Mouse (Mus musculus) c-Kit-positive CD71-negative TER-119-negative erythroid progenitor cells, embryonic 14.5 days (primary cell): ENCODE measurements at regions not wholly inside any gene's neighbourhood (a gene's known extent, or its start where the extent isn't known, plus 50 kb on each side); places are given as distances from the start of the nearest gene placed in this dataset.

Source experiments
- DNase-seq: peaks from one replicate; pipeline ENCODE4 v3.0.0-alpha.2; 2013; ENCODE audit warnings: low read depth

DNA sequence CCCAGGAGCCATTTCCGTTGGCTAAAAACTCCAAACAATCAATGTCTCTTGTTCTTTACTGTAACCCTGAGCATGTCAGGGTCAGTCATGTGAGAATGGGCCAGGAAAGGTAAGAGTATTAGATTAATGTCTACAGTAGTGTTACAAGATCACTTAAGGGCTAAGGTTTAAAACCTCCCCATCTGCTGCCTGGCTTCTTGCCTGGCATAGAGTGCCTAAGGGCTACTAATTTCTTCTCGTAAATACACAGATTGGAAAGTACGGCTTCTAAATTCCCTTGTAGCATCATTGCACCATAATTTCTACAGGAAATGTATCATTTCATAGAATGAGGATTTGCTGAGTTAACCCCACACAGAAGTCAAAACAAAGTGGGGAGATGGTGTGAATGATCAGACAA, 281.0 kb downstream of the Col12a1 start:
- no peak for DNase-seq

DNA sequence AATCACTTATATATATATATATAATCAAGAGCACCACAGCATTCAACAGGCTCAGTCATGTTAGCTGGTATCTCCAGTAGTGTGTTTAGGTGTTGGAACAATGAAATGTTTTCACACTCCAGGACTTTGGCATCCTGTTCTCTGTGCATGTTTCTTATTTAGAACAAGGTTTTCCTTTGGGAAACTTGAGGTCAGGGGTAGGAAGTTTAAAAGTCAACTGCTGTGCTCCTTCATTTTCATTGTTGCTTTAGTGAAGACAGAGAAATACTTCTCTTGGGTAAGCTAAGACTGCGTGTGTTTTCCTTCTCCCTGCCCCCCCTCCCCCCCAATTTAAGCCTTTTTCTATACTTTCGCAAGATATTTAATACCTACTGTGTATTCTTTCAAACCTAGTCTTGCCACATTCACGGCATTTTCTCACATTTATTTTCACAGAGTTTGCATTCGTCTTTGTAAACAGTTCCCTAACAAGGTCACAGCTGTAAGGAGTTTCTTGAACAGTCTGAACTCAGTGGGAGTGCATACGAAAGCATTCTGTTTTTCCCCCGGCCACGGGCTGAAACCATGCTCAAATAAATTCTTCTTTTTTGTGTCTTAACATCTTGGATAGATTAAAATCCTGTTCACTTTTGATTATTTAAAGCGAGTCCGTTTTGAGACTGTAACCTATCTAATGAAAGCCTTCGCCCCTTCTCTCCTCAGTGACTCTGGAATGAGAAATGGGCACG, 279.2 kb downstream of the Col12a1 start:
- DNase-seq: no peak

DNA sequence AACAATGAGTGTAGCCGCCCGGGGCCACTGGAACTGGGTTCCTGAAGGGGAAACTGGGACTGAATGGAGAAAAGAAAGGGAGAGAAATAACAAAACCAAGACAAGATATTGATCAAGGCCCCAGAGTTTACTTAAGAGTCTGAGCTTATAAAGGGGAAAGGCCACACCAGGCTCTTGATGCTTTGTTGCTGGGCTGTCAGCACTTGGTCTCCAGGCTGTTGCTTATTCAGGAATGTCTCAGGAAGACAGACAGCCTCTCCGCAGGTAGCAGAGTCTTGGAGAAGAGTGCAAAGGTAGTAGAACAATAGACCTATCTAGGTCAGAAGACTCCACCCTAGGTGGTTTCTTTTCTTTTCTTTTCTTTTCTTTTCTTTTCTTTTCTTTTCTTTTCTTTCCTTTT, 263.4 kb downstream of the Col12a1 start:
- no peak for DNase-seq

- no peak for DNase-seq
These were observed 239.5 kb downstream of the Col12a1 start for GRCm38 (mm10) chr9:79479118-79479517.

DNA sequence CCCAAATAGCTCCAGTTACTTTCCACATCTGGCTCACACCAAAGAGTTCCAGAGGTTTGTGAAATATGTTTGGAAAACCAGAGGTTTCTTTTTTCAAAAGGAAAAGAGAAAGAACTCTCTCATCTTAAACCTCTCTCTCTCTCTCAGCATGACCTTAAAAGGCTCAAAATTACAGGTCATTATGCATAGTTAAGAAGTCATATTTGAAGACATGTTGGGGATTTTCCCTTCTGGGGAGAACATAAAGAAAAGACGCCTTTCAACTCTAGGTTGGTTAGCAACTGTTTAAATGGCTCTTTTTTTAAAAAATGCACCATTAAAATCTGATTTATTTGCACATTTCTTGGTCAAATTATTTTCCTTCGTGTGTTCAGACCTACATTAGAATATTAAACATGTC, 218.4 kb downstream of the Col12a1 start:
- DNase-seq: no peak

DNA sequence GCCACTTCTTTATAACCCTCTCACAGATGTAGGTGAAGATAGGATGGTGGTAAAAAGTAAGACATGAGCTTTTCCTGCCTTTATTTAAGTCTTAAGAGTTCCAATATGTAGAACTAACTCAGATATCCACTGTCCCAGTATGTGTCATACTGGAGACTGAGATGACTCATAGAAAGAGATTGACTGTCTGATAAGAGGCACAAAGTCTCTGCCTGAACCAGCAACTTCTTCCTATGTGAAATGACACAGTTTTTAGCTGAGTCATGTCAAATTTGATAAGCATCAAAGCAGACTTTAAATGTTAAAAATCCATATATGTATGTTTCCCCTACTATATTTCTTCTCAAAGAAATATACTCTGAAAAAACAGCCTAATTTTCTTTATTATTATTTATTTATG, 216.6 kb downstream of the Col12a1 start:
- peak; percentile 5 for DNase-seq

DNA sequence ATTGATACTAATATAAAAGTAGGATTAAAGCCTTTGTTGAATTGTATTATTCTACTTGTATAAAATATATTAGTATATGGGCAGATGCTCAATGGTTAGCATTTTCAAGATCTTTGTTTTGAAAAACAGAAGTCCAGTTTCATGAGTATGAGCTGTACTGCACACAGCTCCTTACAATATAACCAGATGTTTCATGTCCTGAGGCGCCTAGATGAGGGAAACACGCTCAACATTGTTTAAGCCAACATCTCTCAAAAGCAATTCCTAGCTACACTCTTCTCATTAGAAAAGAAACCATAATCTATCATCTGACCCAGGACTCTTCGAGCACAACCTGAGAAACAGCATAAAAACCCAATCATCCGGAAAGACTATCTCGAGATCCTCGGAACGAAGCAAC, 202.2 kb downstream of the Col12a1 start:
- DNase-seq: no peak

GRCm38 (mm10) chr9:79517461-79517860, 201.2 kb downstream of the Col12a1 start:
- DNase-seq: no peak

DNA sequence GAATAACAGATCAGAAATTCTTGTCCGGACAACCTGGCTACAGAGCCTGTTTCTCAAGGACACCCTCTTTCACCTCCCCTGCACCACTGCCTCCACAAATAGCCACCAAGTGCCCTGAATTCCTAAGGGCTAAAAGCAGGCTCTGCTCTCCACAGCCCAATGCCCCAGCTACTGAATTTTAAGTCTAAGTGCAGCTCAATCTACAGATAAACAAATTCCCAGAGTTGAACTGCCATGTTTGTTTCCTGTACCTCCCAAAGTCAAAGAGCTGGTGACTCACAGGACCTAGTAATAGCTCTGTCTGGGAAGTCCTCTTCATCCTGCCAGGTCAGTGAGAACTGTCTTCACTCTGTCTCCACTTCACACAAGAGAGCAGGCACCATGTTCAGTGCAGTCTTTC, 200.0 kb downstream of the Col12a1 start:
- DNase-seq: no peak

- DNase-seq: no peak
These were observed 198.1 kb downstream of the Col12a1 start for GRCm38 (mm10) chr9:79520498-79520897.

DNA sequence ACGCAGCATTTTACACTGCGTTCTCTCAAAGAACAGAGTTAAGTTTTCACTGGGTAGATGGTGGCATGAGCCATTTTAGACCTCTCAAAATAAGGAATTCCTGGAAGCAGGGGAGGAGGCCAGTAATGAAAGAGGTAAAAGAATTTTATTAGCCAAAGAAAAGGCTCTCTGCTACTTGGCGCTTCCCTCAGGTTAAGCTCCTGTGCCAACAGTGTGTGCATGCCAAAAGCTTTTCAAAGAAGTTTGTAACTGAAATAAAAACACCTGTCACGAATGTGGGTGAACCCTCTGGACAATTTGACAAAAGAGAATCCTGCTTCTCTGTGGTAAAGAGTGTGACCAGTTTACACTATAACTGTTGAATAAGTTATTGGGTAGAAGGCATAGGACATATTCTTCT, 195.6 kb downstream of the Col12a1 start:
- DNase-seq: no peak

DNA sequence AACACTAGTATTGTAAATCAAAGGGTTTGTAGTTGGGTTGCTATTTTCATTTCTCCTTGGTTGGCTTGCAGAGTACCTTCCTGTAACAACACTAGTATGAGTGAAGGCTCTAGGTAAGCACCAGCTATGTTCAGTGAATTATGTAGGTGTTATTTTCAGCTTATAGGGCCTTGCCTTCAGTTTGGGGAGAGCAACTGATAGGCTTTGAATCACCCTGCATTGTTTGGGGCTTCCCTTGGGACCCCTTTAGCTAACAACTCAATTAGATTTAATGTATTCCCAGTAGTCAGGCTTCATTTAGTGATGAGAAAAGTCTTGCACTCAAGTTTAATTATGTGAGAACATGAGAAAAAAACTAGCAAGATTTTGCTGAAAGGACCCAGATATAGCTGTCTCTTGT, 193.6 kb downstream of the Col12a1 start:
- DNase-seq: no peak

GRCm38 (mm10) chr9:79526390-79526789, 192.2 kb downstream of the Col12a1 start:
- no peak for DNase-seq

- no peak for DNase-seq
These were observed 191.3 kb downstream of the Col12a1 start for GRCm38 (mm10) chr9:79527331-79527730.
